ENCODE assay signal across 21 mouse cellular contexts in genomic region chr7:112197461-112197860, GRCm38 (mm10). TPM values are rescaled to one million over a fixed set of nuclear protein-coding genes. Genes with fewer than 3 reads are reported as not detected.
"Had no signal": no experiment of that assay in that cellular context is flagged by ENCODE, and none has a peak within 500 bp of the region (broad histone marks: within the 10 kb centered on the region; RNA-seq: fewer than 3 reads in every experiment).

No protein-coding gene starts in this region.

- H3K9me3 ChIP-seq: lung, embryonic 15.5 days; megakaryocyte, embryonic 14.5 days; midbrain, embryonic 12.5 days; neural tube, embryonic 13.5 days; neural tube, embryonic 15.5 days had no signal

- H3K9ac ChIP-seq: liver, postnatal 0 days; lung, embryonic 15.5 days; midbrain, embryonic 12.5 days; neural tube, embryonic 13.5 days; neural tube, embryonic 15.5 days had no signal

- H3K27ac ChIP-seq: lung, embryonic 15.5 days; macrophage; midbrain, embryonic 12.5 days; neural tube, embryonic 13.5 days; neural tube, embryonic 15.5 days had no signal

- H3K36me3 ChIP-seq: lung, embryonic 15.5 days; midbrain, embryonic 12.5 days; neural tube, embryonic 13.5 days; neural tube, embryonic 15.5 days had no signal

- H3K4me1 ChIP-seq: lung, embryonic 15.5 days; megakaryocyte, embryonic 14.5 days; midbrain, embryonic 12.5 days; neural tube, embryonic 13.5 days; neural tube, embryonic 15.5 days had no signal

- H3K4me3 ChIP-seq: lung, embryonic 15.5 days; megakaryocyte, embryonic 14.5 days; midbrain, embryonic 12.5 days; myocyte; neural tube, embryonic 13.5 days; neural tube, embryonic 15.5 days had no signal

- DNase-seq: liver, postnatal 0 days; lung, adult 2 months; lung, postnatal 14 days; lung, postnatal 36 days; midbrain, embryonic 14.5 days; retina, postnatal 1 day; right cerebral cortex, adult 18-20 months; right cerebral cortex, postnatal 25 days; right cerebral cortex, postnatal 4 days; spleen, adult 18-20 months; thymus, adult 18-20 months; thymus, postnatal 14 days; thymus, postnatal 36 days had no signal

- H3K27me3 ChIP-seq: lung, embryonic 15.5 days; midbrain, embryonic 12.5 days; neural tube, embryonic 13.5 days; neural tube, embryonic 15.5 days had no signal

RNA-seq across cellular contexts. Expression of gene Dkk3, which starts 38.6 kb away (rescaled TPM):
- total RNA-seq: megakaryocyte progenitor cell, adult 5-6 weeks had no signal
- polyA plus RNA-seq: macrophage had no signal
